Mouse (Mus musculus) stomach, postnatal 0 days (tissue): ENCODE results near the gene Cox6a1.

Experiments
- CTCF ChIP-seq: IDR thresholded peaks from 2 replicates; pipeline ENCODE4 v1.5.1; 2016; ENCODE audit warnings: antibody characterized with exemption, low read depth, mild to moderate bottlenecking, moderate library complexity
- EP300 ChIP-seq: optimal IDR thresholded peaks from 2 replicates; pipeline ENCODE3; 2016; ENCODE audit warnings: antibody characterized with exemption

DNA sequence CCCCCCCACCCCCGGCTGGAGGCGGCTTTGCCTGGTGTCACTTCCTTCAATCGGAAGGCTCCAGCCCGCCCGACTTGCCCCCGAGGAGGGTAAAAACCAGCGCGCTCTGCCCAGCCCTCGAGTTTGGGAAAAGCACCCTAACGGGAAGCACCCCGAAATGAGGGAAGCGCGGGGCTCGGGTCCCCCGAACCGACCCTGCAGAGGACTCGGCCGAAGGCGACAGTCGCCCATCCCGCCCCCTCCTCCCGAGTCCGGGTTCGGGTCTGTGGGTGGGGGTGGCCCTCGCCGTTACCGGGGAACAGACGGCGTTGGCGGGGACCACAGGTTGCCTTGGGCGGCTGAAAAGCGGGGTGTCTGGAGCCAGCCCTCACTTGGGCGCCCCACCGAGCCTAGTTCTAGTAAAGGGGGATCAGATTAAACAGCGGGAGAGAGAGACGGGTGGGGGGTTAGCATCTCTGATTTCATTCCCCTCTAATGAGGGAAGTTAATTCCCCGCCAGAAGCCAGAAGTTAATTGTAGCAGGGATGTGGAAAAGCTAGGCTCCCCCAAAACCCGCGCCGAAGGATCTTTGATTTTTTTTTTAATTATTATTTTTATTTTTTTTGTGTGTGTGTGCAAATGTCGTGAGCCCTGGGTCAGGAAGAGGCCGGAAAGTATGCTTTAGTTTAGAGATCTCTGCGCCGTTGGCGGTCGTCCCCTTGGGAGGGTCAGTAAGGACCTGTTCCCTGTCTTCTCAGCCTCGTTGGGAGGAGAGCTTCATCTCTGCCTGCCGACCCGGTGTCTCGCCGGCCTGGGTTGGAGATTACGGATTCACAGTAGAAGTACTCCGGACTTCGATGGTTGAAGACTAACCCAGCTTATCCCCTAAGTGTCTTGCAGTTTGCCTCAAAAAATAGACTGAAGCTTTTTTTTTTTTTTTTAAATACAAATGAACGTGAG is 20.9 kb downstream of the Cox6a1 start:
- no peak for TF ChIP-seq EP300
- TF ChIP-seq CTCF, result no peak
